Mouse (Mus musculus) small intestine, adult 2 months (tissue): Measurements from ENCODE around the gene Acox2. TPM values are rescaled to one million over a fixed set of nuclear protein-coding genes. Genes with fewer than 3 reads are reported as not detected.

Experiments
- H3K27ac ChIP-seq: fragments of 200-500 bp; 2 replicates; pipeline ENCODE4 v1.5.1; 2012; ENCODE audit warnings: low read depth, low read length, control low read depth, inconsistent platforms; ENCODE audit not compliant: insufficient read depth
- H3K27me3 ChIP-seq: fragments of 200-500 bp; 2 replicates; pipeline ENCODE4 v1.6.1; 2012; ENCODE audit warnings: mild to moderate bottlenecking, moderate library complexity, low read length, inconsistent platforms; ENCODE audit not compliant: control insufficient read depth, insufficient read depth
- H3K36me3 ChIP-seq: fragments of 200-500 bp; 2 replicates; pipeline ENCODE4 v1.6.1; 2012; ENCODE audit warnings: mild to moderate bottlenecking, low read length, control low read depth, inconsistent platforms; ENCODE audit not compliant: control insufficient read depth, insufficient read depth
- H3K4me1 ChIP-seq: fragments of 200-500 bp; 2 replicates; pipeline ENCODE4 v1.6.1; 2012; ENCODE audit warnings: low read length, inconsistent platforms, mixed read lengths; ENCODE audit not compliant: control insufficient read depth, insufficient read depth, insufficient read length
- H3K4me3 ChIP-seq: fragments of 200-500 bp; 2 replicates; pipeline ENCODE4 v1.5.1; 2012; ENCODE audit warnings: low read depth, mild to moderate bottlenecking, control low read depth, inconsistent platforms, low read length, moderate library complexity
- CTCF ChIP-seq: fragments of 200-500 bp; IDR thresholded peaks from 2 replicates; pipeline ENCODE4 v1.5.1; 2012; ENCODE audit warnings: low read depth, mild to moderate bottlenecking, control low read depth, inconsistent platforms, low read length, moderate library complexity, mixed read lengths; ENCODE audit not compliant: insufficient replicate concordance, insufficient read length; ENCODE audit errors: extremely low read depth
- POLR2A ChIP-seq: fragments of 200-500 bp; IDR thresholded peaks from 2 replicates; pipeline ENCODE4 v1.6.1; 2012; ENCODE audit warnings: low read depth, mild to moderate bottlenecking, control low read depth, inconsistent platforms, low read length, moderate library complexity
- WGBS: fragments of 180-500 bp; shearing (Covaris S2); methylation state at CpG from one replicate; pipeline ENCODE4 v1.1.7; 2018; 5-methylcytosine and 5-hydroxymethylcytosine counted together
- polyA plus RNA-seq: library from polyadenylated mRNA; depleted of rRNA; stranded (reverse); fragments of >200 nt; gene quantifications from 2 replicates; pipeline ENCODE4 v1.2.3, GENCODE M21; 2012

Gene Acox2
- polyA plus RNA-seq, 1 experiment, result 7.1 TPM

DNA sequence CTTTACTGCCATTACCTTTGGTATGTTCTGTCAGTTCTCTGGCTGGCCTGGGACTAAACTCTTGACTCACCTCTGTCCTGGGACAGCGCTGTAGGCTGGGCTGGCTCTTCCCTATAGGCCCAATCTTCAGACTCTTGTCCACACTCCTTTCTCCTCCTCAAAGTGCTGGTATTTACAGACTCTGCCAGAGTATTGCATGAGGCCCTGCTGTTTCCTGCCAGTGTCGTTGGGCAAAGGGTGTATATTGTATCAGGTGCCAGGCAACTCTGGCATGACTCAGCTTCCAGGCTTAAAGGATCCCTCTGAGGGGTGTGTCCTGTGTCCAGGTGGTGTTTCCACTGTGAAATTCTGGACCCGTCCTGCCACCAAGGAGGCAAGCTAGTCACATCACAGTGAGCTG, 401 bp downstream of the Acox2 start:
- TF ChIP-seq POLR2A (no peak), CTCF (no peak)
- 27% methylated on average over 3 of the region's 3 CpGs for WGBS
- H3K4me3 ChIP-seq, result no peak overlapping the region
- no peaks in the 10 kb centered on the region for H3K27me3 ChIP-seq
- peaks cover 18% of the 10 kb centered on the region; the same call in 1 of the 2 replicates for H3K4me1 ChIP-seq
- H3K27ac ChIP-seq, result peak overlapping the region; percentile 86
- H3K36me3 ChIP-seq, result no peaks in the 10 kb centered on the region

DNA sequence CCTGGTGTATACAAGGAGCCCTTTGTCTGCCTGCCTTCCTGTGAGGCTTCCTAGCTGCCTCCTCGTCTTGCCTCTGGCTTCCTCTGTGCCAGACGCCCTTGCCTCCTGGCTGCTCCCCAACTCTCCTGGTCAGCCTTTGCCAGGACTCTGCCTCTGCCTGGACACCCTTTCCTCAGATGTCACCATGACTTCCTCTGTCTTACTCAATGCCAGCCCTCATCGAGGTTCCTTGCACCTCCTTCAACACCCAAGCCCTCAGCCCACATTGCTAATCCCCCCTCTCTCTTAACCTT, 872 bp downstream of the Acox2 start:
- Histone ChIP-seq H3K27ac (peak overlapping the region; percentile 86), H3K4me1 (peaks cover 18% of the 10 kb centered on the region; the same call in 1 of the 2 replicates), H3K27me3 (no peaks in the 10 kb centered on the region), H3K36me3 (no peaks in the 10 kb centered on the region), H3K4me3 (peak overlapping the region; percentile 31)
- 25% methylated on average over 3 of the region's 3 CpGs for WGBS
- TF ChIP-seq CTCF, result no peak
- no peak for TF ChIP-seq POLR2A

DNA sequence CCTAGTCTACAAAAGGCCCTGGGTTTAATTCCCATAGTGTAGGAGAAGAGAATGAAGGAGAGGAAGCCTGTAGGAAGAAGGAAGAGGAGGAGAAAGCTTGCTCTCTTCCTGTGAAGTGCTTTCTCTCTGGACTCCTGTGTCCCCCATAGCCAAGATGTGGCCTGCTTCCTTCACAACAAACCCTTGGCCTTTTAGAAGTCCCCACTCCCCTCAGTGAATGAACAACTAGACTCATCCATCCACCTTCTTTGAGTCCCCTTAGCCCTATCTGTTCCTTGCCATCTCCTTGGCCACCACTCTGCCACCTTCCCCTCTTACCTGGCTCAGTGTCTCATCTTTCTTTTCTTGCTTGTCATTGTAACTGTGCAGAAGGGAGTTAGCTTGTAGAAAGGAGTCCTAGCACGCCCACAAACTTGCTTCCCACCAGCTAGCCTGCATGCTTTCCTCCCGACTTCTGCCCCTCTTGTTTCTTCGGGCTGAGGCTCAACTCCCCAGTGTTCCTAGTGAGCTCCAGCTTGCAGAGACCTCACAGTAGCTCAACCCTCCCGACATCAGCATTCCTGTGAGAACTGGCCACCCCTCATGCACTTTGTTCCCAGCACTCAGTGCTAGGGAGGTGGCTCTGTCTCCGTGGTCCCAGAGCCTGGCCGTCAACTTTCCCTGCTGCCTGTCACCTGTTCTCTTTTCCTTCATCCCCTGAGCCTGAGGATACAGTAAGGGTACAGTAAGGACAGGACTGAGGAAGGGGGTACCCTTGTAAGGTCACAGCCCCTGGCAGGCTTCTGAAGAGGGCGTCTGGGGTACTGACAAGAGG, 1.4 kb downstream of the Acox2 start:
- no peaks in the 10 kb centered on the region for H3K27me3 ChIP-seq
- 35% methylated on average over 7 of the region's 7 CpGs for WGBS
- peaks cover 18% of the 10 kb centered on the region; the same call in 1 of the 2 replicates for H3K4me1 ChIP-seq
- TF ChIP-seq CTCF, result no peak
- no peak for TF ChIP-seq POLR2A
- peak overlapping the region; percentile 31 for H3K4me3 ChIP-seq
- H3K27ac ChIP-seq, result peak overlapping the region; percentile 86
- no peaks in the 10 kb centered on the region for H3K36me3 ChIP-seq

DNA sequence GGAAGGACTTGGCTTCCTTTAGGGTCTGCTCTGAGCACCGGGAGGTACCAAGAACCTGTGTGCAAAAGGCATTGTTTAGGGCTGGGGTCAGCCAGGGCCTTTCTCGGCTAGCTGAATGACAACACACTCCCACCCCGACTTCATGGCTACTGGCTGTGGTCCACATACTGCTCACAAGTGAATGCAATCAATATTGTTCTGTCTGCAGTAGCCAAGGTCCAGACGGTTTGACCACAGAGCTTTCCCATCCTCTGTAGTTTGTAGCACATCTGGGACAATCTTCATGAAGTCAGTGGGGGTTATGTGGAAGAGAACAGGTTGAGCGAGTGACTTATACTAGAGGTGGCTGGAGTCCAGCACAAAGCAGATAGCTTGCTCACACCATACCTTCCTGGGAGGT, 2.3 kb downstream of the Acox2 start:
- Histone ChIP-seq H3K27ac (no peak overlapping the region), H3K36me3 (no peaks in the 10 kb centered on the region), H3K4me3 (no peak overlapping the region), H3K4me1 (peaks cover 18% of the 10 kb centered on the region; the same call in 1 of the 2 replicates), H3K27me3 (no peaks in the 10 kb centered on the region)
- 76% methylated on average over 5 of the region's 5 CpGs for WGBS
- no peak for TF ChIP-seq POLR2A
- TF ChIP-seq CTCF, result no peak

DNA sequence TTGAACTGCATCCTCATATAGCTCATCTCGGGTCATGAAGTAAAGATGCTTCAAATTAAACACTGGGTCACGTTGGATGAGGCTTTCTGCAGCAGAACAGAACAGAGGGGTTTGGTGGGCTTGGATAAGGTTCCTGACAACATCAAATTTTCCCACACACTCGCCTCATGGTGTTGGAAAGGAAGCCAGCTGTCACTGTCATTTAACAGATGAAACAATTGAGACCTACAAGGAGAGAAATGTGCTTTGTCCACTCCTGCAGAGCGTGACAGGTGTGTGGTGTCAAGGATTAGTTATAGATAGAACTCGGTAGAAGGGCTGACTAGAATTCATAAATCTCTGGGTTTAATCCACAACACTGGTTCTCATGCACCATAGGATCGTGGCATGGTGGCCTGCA, 3.1 kb downstream of the Acox2 start:
- Histone ChIP-seq H3K36me3 (no peaks in the 10 kb centered on the region), H3K4me1 (peaks cover 21% of the 10 kb centered on the region; the same call in 1 of the 2 replicates), H3K27ac (no peak overlapping the region), H3K27me3 (no peaks in the 10 kb centered on the region), H3K4me3 (no peak overlapping the region)
- TF ChIP-seq CTCF (no peak), POLR2A (no peak)
- WGBS, result 84% methylated on average over 6 of the region's 6 CpGs

DNA sequence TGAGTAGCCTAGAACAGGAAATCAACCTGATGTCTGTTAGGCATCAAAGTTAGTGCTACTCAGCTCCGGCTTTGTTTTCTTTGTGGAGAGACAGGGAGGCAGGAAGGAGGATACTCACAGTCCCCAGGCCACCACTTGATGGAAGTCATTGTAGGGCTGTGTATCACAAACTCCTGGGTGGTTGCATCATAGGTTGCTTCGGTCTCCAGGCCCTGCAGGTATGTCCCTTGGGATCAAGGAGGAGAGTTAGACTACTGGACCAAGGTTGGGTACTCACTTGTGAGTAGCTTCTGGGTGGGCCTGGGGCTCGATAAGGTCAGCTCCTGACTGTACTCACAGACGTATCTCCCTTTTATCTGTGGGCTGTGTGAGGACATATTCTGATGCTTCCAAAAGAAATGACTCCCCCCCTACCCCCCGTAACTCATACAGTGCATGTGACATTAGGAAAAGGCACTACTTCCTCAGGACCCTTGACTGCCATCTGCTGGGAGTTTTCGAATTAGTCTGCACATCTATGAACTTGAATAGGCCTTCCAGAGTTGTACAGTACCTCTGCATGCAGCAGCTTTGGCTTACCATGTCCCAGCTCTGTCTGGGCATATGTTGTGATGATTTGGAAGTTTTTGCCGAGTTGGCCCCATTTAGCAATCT, 4.0 kb downstream of the Acox2 start:
- Histone ChIP-seq H3K27me3 (no peaks in the 10 kb centered on the region), H3K4me1 (peaks cover 27% of the 10 kb centered on the region; the same call in 1 of the 2 replicates), H3K27ac (no peak overlapping the region), H3K4me3 (no peak overlapping the region), H3K36me3 (no peaks in the 10 kb centered on the region)
- 68% methylated on average over 7 of the region's 7 CpGs for WGBS
- no peak for TF ChIP-seq POLR2A
- TF ChIP-seq CTCF, result no peak

DNA sequence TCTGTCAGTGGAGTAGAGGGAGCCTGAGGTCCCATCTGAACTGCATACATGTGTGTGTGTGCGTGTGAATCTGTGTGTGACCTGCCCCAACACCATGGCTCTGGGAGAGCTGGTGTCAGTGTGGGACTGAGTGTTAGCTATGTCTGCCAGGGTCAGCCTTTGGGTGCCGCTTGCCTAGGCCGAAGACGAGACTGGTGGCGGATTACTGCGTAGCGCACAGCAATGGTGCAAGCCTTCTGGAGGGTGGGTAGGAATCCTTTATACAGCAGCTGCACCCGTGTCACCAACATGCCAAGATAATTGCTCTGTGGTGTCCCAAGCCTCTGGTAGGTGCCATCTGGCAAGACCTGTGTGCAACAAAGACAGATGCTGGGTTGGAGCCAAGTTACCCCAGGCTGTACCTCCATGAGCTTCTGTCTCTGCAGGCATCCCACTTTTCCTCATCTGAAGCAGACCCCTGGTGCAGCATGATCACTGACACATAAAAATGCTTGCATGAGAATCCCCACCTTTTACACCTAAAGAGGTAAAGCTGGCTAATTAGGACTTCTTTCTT, 7.7 kb downstream of the Acox2 start:
- Histone ChIP-seq H3K4me1 (peaks cover 9% of the 10 kb centered on the region; the same call in 1 of the 2 replicates), H3K4me3 (no peak overlapping the region), H3K27ac (no peak overlapping the region), H3K36me3 (no peaks in the 10 kb centered on the region), H3K27me3 (no peaks in the 10 kb centered on the region)
- TF ChIP-seq CTCF (no peak), POLR2A (no peak)
- 89% methylated on average over 8 of the region's 8 CpGs for WGBS
